Mouse (Mus musculus) hindbrain, embryonic 10.5 days (tissue): ENCODE results near the gene Pla2g15. TPM values are rescaled to one million over a fixed set of nuclear protein-coding genes. Genes with fewer than 3 reads are reported as not detected.

Experiments used
- polyA plus RNA-seq: library from polyadenylated mRNA; unstranded; fragments of >200 nt; fragmentation: Nextera tagmentation; extraction: Ambion mirVana; gene quantifications from 2 replicates; pipeline ENCODE4 v1.2.1, GENCODE M21; 2016

Pla2g15 gene
- polyA plus RNA-seq, 1 experiment from 2014 or later = 15.0 TPM

Other genes starting within 250 kb of the Pla2g15 start
- gene Pskh1, start 250.0 kb upstream of the Pla2g15 start, polyA plus RNA-seq = 28.8 and 31.0 TPM in 2 replicates
- gene Ctrl, start 216.5 kb upstream of the Pla2g15 start, polyA plus RNA-seq = 1.7 and 2.5 TPM in 2 replicates
- 32.7 and 33.6 TPM in 2 replicates for gene Psmb10, start 212.0 kb upstream of the Pla2g15 start, polyA plus RNA-seq
- 0.60 and 0.78 TPM in 2 replicates for gene Lcat, start 207.0 kb upstream of the Pla2g15 start, polyA plus RNA-seq
- 18.7 and 19.3 TPM in 2 replicates for gene Slc12a4, start 184.3 kb upstream of the Pla2g15 start, polyA plus RNA-seq
- not detected in 2 replicates for gene Dpep3, start 171.0 kb upstream of the Pla2g15 start, polyA plus RNA-seq
- 21.1 and 21.3 TPM in 2 replicates for gene Dus2, start 159.1 kb upstream of the Pla2g15 start, polyA plus RNA-seq
- not detected in 2 replicates for gene Dpep2nb, start 144.4 kb upstream of the Pla2g15 start, polyA plus RNA-seq
- gene Ddx28, start 138.5 kb upstream of the Pla2g15 start, polyA plus RNA-seq = 22.4 and 24.4 TPM in 2 replicates
- gene Nfatc3, start 91.6 kb upstream of the Pla2g15 start, polyA plus RNA-seq = 4.2 and 6.2 TPM in 2 replicates
- gene Esrp2, start 13.4 kb upstream of the Pla2g15 start, polyA plus RNA-seq = 2.5 and 3.3 TPM in 2 replicates
- gene Slc7a6, start 18.5 kb downstream of the Pla2g15 start, polyA plus RNA-seq = 66.1 and 71.9 TPM in 2 replicates
- 33.0 and 36.9 TPM in 2 replicates for gene Slc7a6os, start 60.5 kb downstream of the Pla2g15 start, polyA plus RNA-seq
- gene Prmt7, start 60.5 kb downstream of the Pla2g15 start, polyA plus RNA-seq = 71.1 and 73.6 TPM in 2 replicates
- 12.7 and 20.9 TPM in 2 replicates for gene Smpd3, start 187.6 kb downstream of the Pla2g15 start, polyA plus RNA-seq